Mouse (Mus musculus): Measurements from ENCODE around the gene Rhebl1. TPM values are rescaled to one million over a fixed set of nuclear protein-coding genes. Genes with fewer than 3 reads are reported as not detected.
"Not testable (repeated sequence)": the region's sequence is repeated elsewhere in the genome, so short reads cannot be mapped to it uniquely, and the experiment has no call there.

Rhebl1 gene
- polyA plus RNA-seq (2012; rRNA removed) = 17.6 and 19.2 TPM in 2 replicates

GRCm38 (mm10) chr15:98893940-98894745, at the start of gene Rhebl1:
TSS of gene Rhebl1 (minus strand) at chr15:98894540.
- no peak for DNase-seq (ENCODE audit: extremely low spot score in 1 of 2, low spot score in 1 of 2)

DNA sequence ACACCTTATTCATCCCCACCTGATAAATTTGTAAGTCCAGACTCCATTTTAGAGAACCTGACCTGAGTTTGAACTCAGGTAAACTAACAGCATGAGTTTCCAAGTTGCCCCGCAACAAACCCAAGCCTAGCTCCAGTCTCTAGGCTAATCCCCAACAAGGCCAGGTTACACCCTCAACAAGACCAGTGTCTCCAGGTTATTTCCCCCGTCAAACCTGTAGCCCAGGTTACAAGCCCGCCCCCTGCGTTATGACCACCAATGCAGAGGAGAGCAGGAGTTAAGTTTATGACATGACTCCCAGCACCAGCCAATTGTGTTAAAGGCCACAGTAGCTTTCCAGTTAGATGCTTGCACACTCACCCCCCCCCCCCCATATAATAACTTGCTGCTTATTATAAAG, 48.8 kb upstream of the Rhebl1 start:
- DNase-seq (ENCODE audit: extremely low spot score in 1 of 2, low spot score in 1 of 2) = no peak

DNA sequence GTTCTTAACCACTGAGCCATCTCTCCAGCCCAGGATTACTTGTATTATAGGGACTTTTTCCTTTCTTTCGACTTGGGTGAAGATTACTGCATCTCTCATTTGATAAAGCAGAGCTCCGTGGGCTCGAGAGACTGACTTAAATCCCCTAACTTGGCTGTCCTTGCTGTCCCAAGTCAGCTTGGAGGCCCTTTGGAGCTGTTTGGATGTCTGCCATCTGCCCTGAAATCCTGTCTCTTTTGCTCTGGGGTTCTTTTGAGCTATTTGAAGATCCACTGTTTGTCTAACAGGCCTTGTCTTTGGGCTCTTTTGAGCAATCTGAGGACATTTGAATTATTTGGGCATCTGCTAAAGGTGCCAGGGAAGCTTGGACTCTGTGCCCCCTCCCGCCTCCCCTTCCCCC, 47.7 kb upstream of the Rhebl1 start:
- DNase-seq (ENCODE audit: extremely low spot score in 1 of 2, low spot score in 1 of 2) = no peak

- no peak for DNase-seq (ENCODE audit: extremely low spot score in 1 of 2, low spot score in 1 of 2)
Measured at GRCm38 (mm10) chr15:98941539-98941938, 47.2 kb upstream of the Rhebl1 start.

DNA sequence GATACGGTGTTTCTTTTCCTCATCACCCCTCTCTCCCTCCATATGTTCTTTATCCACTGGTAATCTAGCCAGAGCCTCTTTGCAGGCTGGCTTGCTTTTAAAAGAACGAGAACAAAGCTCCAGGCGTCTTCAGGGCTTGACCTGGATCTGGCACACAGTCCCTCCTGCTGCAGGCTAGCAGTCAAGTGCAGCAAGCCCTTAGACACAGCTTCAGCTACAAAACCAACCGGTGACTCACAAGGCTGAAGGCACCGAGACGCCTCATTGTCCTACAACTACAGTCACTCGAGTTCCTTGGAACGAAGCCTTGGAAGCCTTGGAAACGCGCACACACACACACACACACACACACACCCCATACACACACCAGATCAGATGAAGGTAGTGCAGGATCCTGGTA, 46.5 kb upstream of the Rhebl1 start:
- no peak for DNase-seq (ENCODE audit: extremely low spot score in 1 of 2, low spot score in 1 of 2)

- DNase-seq (ENCODE audit: extremely low spot score in 1 of 2, low spot score in 1 of 2) = peak; percentile 81 to 90
Measured at GRCm38 (mm10) chr15:98934217-98934839, 40.0 kb upstream of the Rhebl1 start, which contains the start of gene Tuba1b. TSS of gene Tuba1b (minus strand) at chr15:98934565.

- DNase-seq (ENCODE audit: extremely low spot score in 1 of 2, low spot score in 1 of 2) = peak; percentile 91 to 98
Measured at GRCm38 (mm10) chr15:98933833-98934216, 39.5 kb upstream of the Rhebl1 start.

DNA sequence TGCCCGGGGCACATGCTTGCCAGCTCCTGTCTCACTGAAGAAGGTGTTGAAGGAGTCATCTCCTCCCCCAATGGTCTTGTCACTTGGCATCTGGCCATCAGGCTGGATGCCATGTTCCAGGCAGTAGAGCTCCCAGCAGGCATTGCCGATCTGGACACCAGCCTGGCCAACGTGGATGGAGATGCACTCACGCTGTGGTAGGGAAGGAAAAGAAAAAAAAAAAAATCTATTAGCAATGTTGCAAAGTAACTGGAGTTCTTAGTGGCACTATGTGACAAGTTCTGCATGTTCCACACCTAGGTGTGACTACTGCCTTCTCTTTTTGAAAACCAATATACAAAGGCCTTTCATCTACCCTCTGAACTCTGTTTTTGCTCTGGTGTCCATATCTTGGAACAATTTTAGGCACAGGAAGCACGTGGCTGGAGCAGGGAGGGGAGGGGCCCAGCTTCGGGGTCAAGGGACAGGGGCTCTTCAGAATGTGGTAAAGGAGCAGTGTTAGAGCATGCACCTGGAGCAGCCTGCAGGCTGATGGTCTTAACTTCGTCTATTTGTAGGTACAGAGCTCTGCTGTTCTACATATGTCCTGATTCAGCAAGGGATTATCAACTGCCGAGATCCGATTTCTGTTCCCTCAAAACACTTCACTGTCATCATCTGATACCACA, 38.8 kb upstream of the Rhebl1 start:
- DNase-seq (ENCODE audit: extremely low spot score in 1 of 2, low spot score in 1 of 2) = not testable (repeated sequence)

DNA sequence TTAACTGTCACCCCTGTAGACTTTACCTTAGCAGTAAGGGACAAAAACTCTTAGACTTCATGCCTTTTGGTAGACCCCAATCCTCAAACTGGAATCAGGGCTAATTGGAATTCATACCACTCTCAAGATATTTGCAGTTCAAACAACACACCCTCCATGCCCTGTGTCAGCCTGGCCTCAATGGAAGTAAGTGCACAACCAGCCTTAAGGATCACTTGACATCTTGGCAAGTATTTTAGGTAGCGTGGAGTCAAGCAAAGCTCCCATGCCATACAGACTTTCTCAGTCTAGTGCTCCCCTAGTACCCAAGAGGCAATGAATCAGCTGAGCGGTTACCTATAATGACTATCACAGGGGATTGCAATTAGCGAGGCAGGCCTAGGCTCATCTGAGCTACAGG, 36.7 kb upstream of the Rhebl1 start:
- DNase-seq (ENCODE audit: extremely low spot score in 1 of 2, low spot score in 1 of 2) = no peak

DNA sequence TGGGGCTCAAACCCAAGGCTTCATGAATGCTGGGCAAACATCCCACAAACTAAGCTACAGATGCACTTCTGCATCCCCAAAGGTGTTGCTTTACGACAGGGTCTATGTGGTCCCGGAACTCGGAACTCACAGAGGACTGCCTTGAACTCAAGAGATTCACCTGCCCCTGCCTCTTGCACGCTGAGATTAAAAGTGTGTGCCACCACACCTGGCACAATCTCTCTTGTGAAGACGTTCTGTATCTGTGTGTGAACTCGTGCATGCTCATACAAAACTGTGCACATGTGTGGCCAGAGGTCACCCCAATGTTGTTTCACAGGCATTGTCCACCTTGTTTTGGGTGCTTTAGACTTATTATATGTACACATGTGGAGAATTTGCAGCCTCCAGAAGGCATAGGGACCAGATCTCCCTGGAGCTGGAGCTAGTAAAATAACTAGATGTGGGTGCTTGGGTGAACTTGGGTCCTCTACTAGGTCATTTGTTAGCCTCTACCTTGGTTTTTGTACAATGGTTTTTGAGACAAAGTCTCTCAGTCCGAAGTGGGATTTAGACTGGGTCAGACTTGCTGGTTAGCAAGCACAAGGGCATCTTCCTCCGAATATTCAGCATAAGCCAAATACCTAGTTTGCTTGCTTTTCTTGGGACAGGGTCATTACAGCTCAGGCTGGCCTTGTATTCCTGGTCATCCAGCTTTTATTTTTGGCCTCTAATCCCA, 35.8 kb upstream of the Rhebl1 start:
- DNase-seq (ENCODE audit: extremely low spot score in 1 of 2, low spot score in 1 of 2) = no peak

- peak; percentile 45 to 80 for DNase-seq (ENCODE audit: extremely low spot score in 1 of 2, low spot score in 1 of 2)
Measured at GRCm38 (mm10) chr15:98928598-98929240, 34.4 kb upstream of the Rhebl1 start.

DNA sequence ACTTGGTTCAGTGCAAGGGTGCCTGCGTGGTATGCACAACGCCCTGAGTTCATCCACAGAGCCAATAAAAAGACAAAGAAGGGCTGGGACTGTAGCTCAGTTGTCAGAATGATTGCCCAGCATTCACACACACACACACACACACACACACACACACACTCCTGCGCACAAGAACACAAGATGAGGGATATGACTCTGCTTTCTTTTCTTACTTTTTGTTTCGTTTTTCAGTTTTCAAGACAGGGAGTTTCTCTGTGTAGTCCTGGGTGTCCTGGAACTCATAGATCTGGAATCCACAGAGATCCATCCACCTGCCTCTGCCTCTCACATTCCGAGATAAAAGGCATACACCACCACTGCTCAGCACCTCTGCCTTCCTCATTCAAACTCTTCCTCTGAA, 33.2 kb upstream of the Rhebl1 start:
- DNase-seq (ENCODE audit: extremely low spot score in 1 of 2, low spot score in 1 of 2) = no peak

GRCm38 (mm10) chr15:98924682-98925081, 30.3 kb upstream of the Rhebl1 start:
- no peak for DNase-seq (ENCODE audit: extremely low spot score in 1 of 2, low spot score in 1 of 2)

- no peak for DNase-seq (ENCODE audit: extremely low spot score in 1 of 2, low spot score in 1 of 2)
Measured at GRCm38 (mm10) chr15:98923031-98923537, 28.7 kb upstream of the Rhebl1 start.

- no peak for DNase-seq (ENCODE audit: extremely low spot score in 1 of 2, low spot score in 1 of 2)
Measured at GRCm38 (mm10) chr15:98922581-98922980, 28.2 kb upstream of the Rhebl1 start.

DNA sequence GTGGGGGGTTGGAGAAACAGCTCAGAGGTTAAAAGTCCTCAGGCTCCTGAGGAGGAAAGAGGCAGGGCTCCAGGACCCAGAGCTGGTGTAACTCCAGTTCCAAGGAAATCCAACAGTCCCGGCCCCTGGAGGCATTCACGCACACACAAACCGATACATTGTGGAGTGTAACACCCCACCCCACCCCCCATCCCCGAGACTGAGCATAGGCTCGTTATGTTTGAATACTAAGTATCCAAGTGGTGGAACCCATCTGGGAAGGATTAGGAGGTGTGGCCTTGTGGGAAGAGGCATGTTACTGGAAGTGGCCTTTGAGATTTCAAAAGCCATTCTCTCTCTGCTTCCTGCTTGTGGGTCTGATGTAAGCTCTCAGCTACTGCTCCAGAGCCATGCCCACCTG, 27.2 kb upstream of the Rhebl1 start:
- no peak for DNase-seq (ENCODE audit: extremely low spot score in 1 of 2, low spot score in 1 of 2)

DNA sequence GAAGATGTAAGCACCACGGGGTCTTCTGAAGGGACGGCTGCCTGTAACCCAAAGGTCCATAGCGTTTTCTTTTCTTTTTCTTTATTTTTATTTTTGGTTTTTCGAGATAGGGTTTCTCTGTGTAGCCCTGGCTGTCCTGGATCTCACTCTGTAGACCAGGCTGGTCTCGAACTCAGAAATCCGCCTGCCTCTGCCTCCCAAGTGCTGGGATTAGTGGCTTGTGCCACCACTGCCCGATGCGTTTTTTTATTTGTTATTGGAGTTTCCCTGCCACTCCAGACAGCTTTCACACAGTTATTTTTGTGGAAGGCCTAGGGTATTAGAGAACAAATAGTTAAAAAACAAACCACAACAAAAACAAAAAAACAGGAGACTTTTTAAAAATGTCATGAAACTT, 24.2 kb upstream of the Rhebl1 start:
- not testable (repeated sequence) for DNase-seq (ENCODE audit: extremely low spot score in 1 of 2, low spot score in 1 of 2)

GRCm38 (mm10) chr15:98917538-98918498, 23.5 kb upstream of the Rhebl1 start, which contains the start of gene Lmbr1l:
TSS of gene Lmbr1l (minus strand) at chr15:98918231.
- DNase-seq (ENCODE audit: extremely low spot score in 1 of 2, low spot score in 1 of 2) = peak; percentile 99

DNA sequence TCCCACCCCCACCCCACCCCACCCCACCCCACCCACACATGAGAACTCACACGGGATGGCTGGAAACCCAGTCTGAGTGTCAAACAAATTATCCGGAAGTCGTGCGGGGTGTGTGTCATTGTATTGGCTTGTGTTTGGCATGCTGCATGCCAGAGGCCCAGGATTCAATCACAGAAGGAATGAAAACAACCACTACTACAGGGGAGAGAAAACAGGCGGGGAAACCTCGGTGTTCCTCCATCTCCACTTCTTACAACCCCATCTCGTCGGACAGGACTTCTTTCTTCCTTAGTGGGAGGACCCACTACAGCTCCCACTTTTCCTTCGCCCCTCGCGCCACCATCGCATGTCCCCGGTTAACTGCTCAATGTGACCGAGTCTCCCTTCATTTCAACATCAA, 22.8 kb upstream of the Rhebl1 start:
- DNase-seq (ENCODE audit: extremely low spot score in 1 of 2, low spot score in 1 of 2) = no peak

Data from frontal cortex, adult 2 months (tissue).